Mouse (Mus musculus): ENCODE measurements around the gene Mrps15. TPM values are rescaled to one million over a fixed set of nuclear protein-coding genes. Genes with fewer than 3 reads are reported as not detected.
A peak's percentile ranks its signal among the peaks of the same experiment; 100 is the strongest.

The Mrps15 gene
- polyA plus RNA-seq, 1 experiment, result 86.8 TPM

DNA sequence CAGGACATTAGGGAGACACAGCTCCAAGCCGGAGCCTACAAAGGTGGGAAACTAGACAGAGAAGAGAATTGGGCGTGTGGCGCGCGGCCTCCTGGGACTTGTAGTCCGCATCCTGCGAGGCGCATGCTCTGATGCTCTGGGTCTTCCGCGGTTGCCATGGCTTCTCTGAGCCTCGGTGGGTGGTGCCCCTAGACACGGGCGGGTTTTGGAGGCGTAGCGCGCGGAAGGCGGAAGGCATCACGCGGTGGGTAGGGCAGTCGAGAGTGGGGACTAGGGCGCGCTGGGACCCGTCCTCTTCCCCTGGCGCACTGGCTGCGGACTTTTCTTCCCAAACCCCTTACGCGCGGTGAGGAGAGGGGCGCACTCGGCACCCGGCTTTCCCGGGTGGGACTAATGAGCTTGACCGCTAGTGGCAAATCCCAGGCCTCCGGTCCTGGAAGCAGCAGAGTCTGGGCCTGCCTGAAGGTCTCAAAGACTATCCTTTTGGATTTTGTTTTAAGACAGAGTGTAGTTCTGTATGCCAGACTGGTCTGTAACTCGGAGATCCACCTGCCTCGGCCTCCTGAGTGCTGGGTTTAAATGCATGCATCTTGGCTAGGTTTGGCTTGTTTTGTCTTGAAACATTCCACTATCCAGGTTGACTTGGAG, 49.9 kb downstream of the Mrps15 start, which contains the start of gene Lsm10:
Lsm10 (plus strand) TSS at position 160 of the 648 bp plus-strand sequence.
- Histone ChIP-seq H3K27me3 (ENCODE audit: control insufficient read depth, insufficient read depth, insufficient read length) (no peaks in the 10 kb centered on the region), H3ac (ENCODE audit: control insufficient read depth, insufficient read length) (no peak within 1 kb of the TSS), H3K36me3 (ENCODE audit: control insufficient read depth, insufficient read depth) (peaks cover 3% of the 10 kb centered on the region), H3K79me2 (ENCODE audit: control insufficient read depth, insufficient read depth) (peaks cover 25% of the 10 kb centered on the region), H3K4me2 (ENCODE audit: low read depth) (peak within 1 kb of the TSS; percentile 81), H3K4me3 (peak within 1 kb of the TSS; percentile 53)
- TF ChIP-seq TCF3 (IDR thresholded peaks at IDR 0.05; ENCODE audit: insufficient read length, low read depth) (no peak), TCF12 (IDR thresholded peaks at IDR 0.05; ENCODE audit: insufficient read depth, poor library complexity, severe bottlenecking) (no peak), POLR2AphosphoS2 (IDR thresholded peaks at IDR 0.05; ENCODE audit: insufficient read length, low read depth) (peak; percentile 94), POLR2A (IDR thresholded peaks at IDR 0.05; ENCODE audit: insufficient read length, low read depth) (peak; percentile 98), REST (IDR thresholded peaks at IDR 0.05; ENCODE audit: insufficient read depth, insufficient read length) (no peak)

DNA sequence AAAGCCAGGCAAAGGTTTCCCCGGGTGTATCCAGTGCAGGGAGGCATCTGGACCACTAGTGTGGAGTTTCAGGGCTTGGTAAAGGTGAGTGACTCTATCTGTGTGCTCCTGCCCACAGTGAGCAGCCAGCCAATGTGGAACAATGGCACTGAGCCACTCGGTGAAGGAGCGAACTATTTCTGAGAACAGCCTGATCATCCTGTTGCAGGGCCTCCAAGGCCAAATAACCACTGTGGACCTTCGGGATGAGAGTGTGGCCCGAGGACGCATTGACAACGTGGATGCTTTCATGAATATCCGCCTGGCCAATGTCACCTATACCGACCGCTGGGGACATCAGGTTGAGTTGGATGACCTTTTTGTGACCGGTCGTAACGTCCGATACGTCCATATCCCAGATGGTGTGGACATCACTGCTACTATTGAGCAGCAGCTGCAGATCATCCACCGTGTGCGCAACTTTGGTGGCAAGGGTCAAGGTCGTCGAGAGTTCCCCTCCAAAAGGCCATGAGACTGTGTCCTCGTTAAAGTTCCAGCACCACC, 51.1 kb downstream of the Mrps15 start:
- Histone ChIP-seq H3K36me3 (ENCODE audit: control insufficient read depth, insufficient read depth) (peaks cover 3% of the 10 kb centered on the region), H3ac (ENCODE audit: control insufficient read depth, insufficient read length) (no peak overlapping the region), H3K4me2 (ENCODE audit: low read depth) (peak overlapping the region; percentile 81), H3K27me3 (ENCODE audit: control insufficient read depth, insufficient read depth, insufficient read length) (no peaks in the 10 kb centered on the region), H3K79me2 (ENCODE audit: control insufficient read depth, insufficient read depth) (peaks cover 25% of the 10 kb centered on the region), H3K4me3 (peak overlapping the region; percentile 53)
- no peak for TF ChIP-seq MAX (IDR thresholded peaks at IDR 0.05; ENCODE audit: low read depth)
- TF ChIP-seq TCF3 (IDR thresholded peaks at IDR 0.05; ENCODE audit: insufficient read length, low read depth), result no peak
- TF ChIP-seq SRF (IDR thresholded peaks at IDR 0.05; ENCODE audit: control insufficient read depth, insufficient read length, low read depth), result no peak
- no peak for TF ChIP-seq POLR2AphosphoS2 (IDR thresholded peaks at IDR 0.05; ENCODE audit: insufficient read length, low read depth)
- TF ChIP-seq MYOG (IDR thresholded peaks at IDR 0.05; ENCODE audit: control insufficient read depth in 1 of 3, insufficient read depth in 1 of 3, insufficient read length in 2 of 3, low read depth in 2 of 3), result no peak
- TF ChIP-seq CEBPB (IDR thresholded peaks at IDR 0.05; ENCODE audit: insufficient read depth, poor library complexity, severe bottlenecking), result no peak

DNA sequence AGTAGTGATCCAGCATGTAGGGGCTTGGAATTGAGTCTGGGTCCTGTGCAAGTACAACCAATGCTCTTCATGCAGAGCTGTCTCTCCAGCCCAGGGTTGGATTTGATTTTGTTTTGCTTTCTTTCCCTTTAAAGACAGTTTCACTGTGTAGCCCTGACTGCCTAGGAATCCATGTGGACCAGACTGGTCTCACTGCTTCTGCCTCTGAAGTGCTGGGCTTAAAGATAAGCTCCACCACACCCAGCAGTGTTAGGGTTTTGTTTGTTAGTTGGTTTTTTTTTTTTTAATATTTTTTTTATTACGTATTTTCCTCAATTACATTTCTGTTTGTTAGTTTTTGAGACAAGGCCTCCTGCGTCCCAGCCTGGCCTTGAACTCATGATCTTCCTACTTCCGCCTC, 52.6 kb downstream of the Mrps15 start:
- Histone ChIP-seq H3ac (ENCODE audit: control insufficient read depth, insufficient read length) (no peak overlapping the region), H3K79me2 (ENCODE audit: control insufficient read depth, insufficient read depth) (peaks cover 28% of the 10 kb centered on the region), H3K36me3 (ENCODE audit: control insufficient read depth, insufficient read depth) (peaks cover 3% of the 10 kb centered on the region), H3K27me3 (ENCODE audit: control insufficient read depth, insufficient read depth, insufficient read length) (no peaks in the 10 kb centered on the region), H3K4me2 (ENCODE audit: low read depth) (no peak overlapping the region), H3K4me3 (no peak overlapping the region)
- TF ChIP-seq POLR2A (IDR thresholded peaks at IDR 0.05; ENCODE audit: insufficient read length, low read depth) (no peak), TCF3 (IDR thresholded peaks at IDR 0.05; ENCODE audit: insufficient read length, low read depth) (no peak), TCF12 (IDR thresholded peaks at IDR 0.05; ENCODE audit: insufficient read depth, poor library complexity, severe bottlenecking) (no peak), USF1 (IDR thresholded peaks at IDR 0.05; ENCODE audit: low read depth) (no peak), MYOG (IDR thresholded peaks at IDR 0.05; ENCODE audit: control insufficient read depth in 1 of 3, insufficient read depth in 1 of 3, insufficient read length in 2 of 3, low read depth in 2 of 3) (no peak)

DNA sequence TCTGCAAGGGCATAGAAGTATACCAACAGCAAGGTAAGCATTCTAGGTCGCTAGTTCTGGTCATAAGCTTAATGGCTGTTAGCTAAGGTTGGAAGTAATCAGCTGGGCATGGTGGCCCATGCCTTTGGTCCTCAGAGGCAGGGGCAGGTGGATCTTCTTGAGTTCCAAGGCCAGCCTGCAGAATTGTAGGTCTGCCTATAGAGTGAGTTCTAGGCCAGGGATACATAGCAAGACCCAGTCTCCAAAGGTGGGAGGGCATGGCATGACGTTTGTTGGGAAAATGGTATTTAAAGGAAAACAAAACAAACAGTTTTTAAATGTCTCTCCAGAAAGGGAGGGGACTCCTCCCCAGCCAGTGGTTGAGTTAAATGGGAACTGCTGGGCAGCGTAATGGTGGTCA, 54.0 kb downstream of the Mrps15 start:
- Histone ChIP-seq H3K4me2 (ENCODE audit: low read depth) (no peak overlapping the region), H3K27me3 (ENCODE audit: control insufficient read depth, insufficient read depth, insufficient read length) (no peaks in the 10 kb centered on the region)
- TF ChIP-seq MAX (IDR thresholded peaks at IDR 0.05; ENCODE audit: low read depth), result no peak
- no peak for TF ChIP-seq USF1 (IDR thresholded peaks at IDR 0.05; ENCODE audit: low read depth)
- no peak for TF ChIP-seq CEBPB (IDR thresholded peaks at IDR 0.05; ENCODE audit: insufficient read depth, poor library complexity, severe bottlenecking)
- no peak for TF ChIP-seq SRF (IDR thresholded peaks at IDR 0.05; ENCODE audit: control insufficient read depth, insufficient read length, low read depth)
- TF ChIP-seq TCF3 (IDR thresholded peaks at IDR 0.05; ENCODE audit: insufficient read length, low read depth), result no peak
- TF ChIP-seq TCF12 (IDR thresholded peaks at IDR 0.05; ENCODE audit: insufficient read depth, poor library complexity, severe bottlenecking), result no peak
- TF ChIP-seq E2F4 (IDR thresholded peaks at IDR 0.05; ENCODE audit: insufficient read depth), result no peak
- no peak for TF ChIP-seq MYOG (IDR thresholded peaks at IDR 0.05; ENCODE audit: control insufficient read depth in 1 of 3, insufficient read depth in 1 of 3, insufficient read length in 2 of 3, low read depth in 2 of 3)
- no peak for TF ChIP-seq REST (IDR thresholded peaks at IDR 0.05; ENCODE audit: insufficient read depth, insufficient read length)
- no peak for TF ChIP-seq MYOD1 (IDR thresholded peaks at IDR 0.05; ENCODE audit: control insufficient read depth in 1 of 3, insufficient read length in 2 of 3, low read depth in 2 of 3)
- TF ChIP-seq POLR2A (IDR thresholded peaks at IDR 0.05; ENCODE audit: insufficient read length, low read depth), result no peak

DNA sequence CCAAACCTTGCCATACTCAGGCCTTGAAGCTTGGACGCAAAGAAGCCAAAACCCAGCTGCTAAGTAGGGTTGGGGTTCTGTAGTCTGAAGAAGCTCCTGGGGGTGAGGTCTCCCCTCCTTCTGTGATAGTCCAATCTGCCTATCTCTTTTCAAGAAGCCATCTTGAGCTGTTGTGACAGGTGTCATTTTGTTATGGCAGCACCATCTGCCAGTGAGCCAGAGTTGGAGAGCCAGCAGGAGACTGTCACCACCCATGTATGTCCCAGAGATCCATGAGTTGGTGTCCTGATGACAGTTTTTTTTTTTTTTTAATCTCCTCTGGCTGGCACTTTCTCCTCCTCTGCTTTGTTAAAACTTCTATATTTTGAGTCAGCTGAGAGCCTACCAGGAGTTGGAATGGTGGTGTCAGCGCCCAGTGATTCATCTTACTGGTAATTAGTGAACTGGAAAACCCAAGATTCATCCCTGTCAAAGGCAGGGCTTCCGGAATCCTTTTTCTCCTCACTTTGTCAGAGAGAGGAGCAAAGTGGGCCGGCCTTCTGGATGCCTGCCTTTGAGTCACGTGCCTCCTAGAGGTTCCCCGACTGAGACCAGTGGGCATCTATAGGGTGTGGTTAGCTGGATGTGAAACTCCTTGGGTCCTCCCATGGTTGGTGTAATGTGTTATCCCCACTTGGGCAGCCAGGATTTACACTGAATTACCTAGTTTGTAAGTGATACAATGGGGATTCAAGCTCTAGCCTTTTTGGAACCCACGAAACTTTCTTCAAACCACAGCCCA, 55.5 kb downstream of the Mrps15 start:
- H3K36me3 ChIP-seq (ENCODE audit: control insufficient read depth, insufficient read depth), result peaks cover 3% of the 10 kb centered on the region
- peak overlapping the region; percentile 95 for H3K4me3 ChIP-seq
- H3ac ChIP-seq (ENCODE audit: control insufficient read depth, insufficient read length), result peak overlapping the region; percentile 17
- H3K79me2 ChIP-seq (ENCODE audit: control insufficient read depth, insufficient read depth), result peaks cover 51% of the 10 kb centered on the region
- TF ChIP-seq USF1 (IDR thresholded peaks at IDR 0.05; ENCODE audit: low read depth), result peak; percentile 96
- TF ChIP-seq REST (IDR thresholded peaks at IDR 0.05; ENCODE audit: insufficient read depth, insufficient read length), result no peak
- TF ChIP-seq POLR2AphosphoS2 (IDR thresholded peaks at IDR 0.05; ENCODE audit: insufficient read length, low read depth), result peak; percentile 34
- TF ChIP-seq CEBPB (IDR thresholded peaks at IDR 0.05; ENCODE audit: insufficient read depth, poor library complexity, severe bottlenecking), result no peak
- TF ChIP-seq E2F4 (IDR thresholded peaks at IDR 0.05; ENCODE audit: insufficient read depth), result no peak
- TF ChIP-seq POLR2A (IDR thresholded peaks at IDR 0.05; ENCODE audit: insufficient read length, low read depth), result peak; percentile 27
- TF ChIP-seq MAX (IDR thresholded peaks at IDR 0.05; ENCODE audit: low read depth), result no peak
- TF ChIP-seq MYOD1 (IDR thresholded peaks at IDR 0.05; ENCODE audit: control insufficient read depth in 1 of 3, insufficient read length in 2 of 3, low read depth in 2 of 3), result peak; percentile 56 to 85 (median 61)
- no peak for TF ChIP-seq TCF12 (IDR thresholded peaks at IDR 0.05; ENCODE audit: insufficient read depth, poor library complexity, severe bottlenecking)
- no peak for TF ChIP-seq SRF (IDR thresholded peaks at IDR 0.05; ENCODE audit: control insufficient read depth, insufficient read length, low read depth)
- TF ChIP-seq MYOG (IDR thresholded peaks at IDR 0.05; ENCODE audit: control insufficient read depth in 1 of 3, insufficient read depth in 1 of 3, insufficient read length in 2 of 3, low read depth in 2 of 3), result no peak
- TF ChIP-seq TCF3 (IDR thresholded peaks at IDR 0.05; ENCODE audit: insufficient read length, low read depth), result no peak
- no peaks in the 10 kb centered on the region for H3K27me3 ChIP-seq (ENCODE audit: control insufficient read depth, insufficient read depth, insufficient read length)
- peak overlapping the region; percentile 100 for H3K4me2 ChIP-seq (ENCODE audit: low read depth)

More for the DNA sequence above, 54.0 kb downstream of the Mrps15 start:
- Histone ChIP-seq H3K36me3 (ENCODE audit: control insufficient read depth, insufficient read depth) (peaks cover 3% of the 10 kb centered on the region), H3ac (ENCODE audit: control insufficient read depth, insufficient read length) (no peak overlapping the region), H3K4me3 (no peak overlapping the region), H3K79me2 (ENCODE audit: control insufficient read depth, insufficient read depth) (peaks cover 42% of the 10 kb centered on the region)

Measured in myocyte (in vitro differentiated cells).